Mouse (Mus musculus): ENCODE data around the gene Ralgapa2.
"Not testable (repeated sequence)": the region's sequence is repeated elsewhere in the genome, so short reads cannot be mapped to it uniquely, and the experiment has no call there.

Gene Ralgapa2

GRCm38 (mm10) chr2:146498298-146498697 is 13.8 kb downstream of the Ralgapa2 start:
- no peak for DNase-seq (ENCODE audit: low spot score)

- no peak for DNase-seq (ENCODE audit: low spot score)
Observed at GRCm38 (mm10) chr2:146496995-146497394, 15.1 kb downstream of the Ralgapa2 start.

GRCm38 (mm10) chr2:146495781-146496180 is 16.4 kb downstream of the Ralgapa2 start:
- no peak for DNase-seq (ENCODE audit: low spot score)

GRCm38 (mm10) chr2:146493354-146493946 is 18.7 kb downstream of the Ralgapa2 start:
- no peak for DNase-seq (ENCODE audit: low spot score)

- DNase-seq (ENCODE audit: low spot score), result no peak
Observed at GRCm38 (mm10) chr2:146491830-146492610, 20.1 kb downstream of the Ralgapa2 start.

GRCm38 (mm10) chr2:146490926-146491325 is 21.2 kb downstream of the Ralgapa2 start:
- no peak for DNase-seq (ENCODE audit: low spot score)

- DNase-seq (ENCODE audit: low spot score), result no peak
Observed at GRCm38 (mm10) chr2:146488291-146488690, 23.9 kb downstream of the Ralgapa2 start.

GRCm38 (mm10) chr2:146482859-146483258 is 29.3 kb downstream of the Ralgapa2 start:
- no peak for DNase-seq (ENCODE audit: low spot score)

- DNase-seq (ENCODE audit: low spot score), result no peak
Observed at GRCm38 (mm10) chr2:146477491-146477890, 34.7 kb downstream of the Ralgapa2 start.

GRCm38 (mm10) chr2:146476428-146476972 is 35.6 kb downstream of the Ralgapa2 start:
- no peak for DNase-seq (ENCODE audit: low spot score)

GRCm38 (mm10) chr2:146476001-146476400 is 36.1 kb downstream of the Ralgapa2 start:
- DNase-seq (ENCODE audit: low spot score), result no peak

GRCm38 (mm10) chr2:146470947-146471346 is 41.2 kb downstream of the Ralgapa2 start:
- peak; percentile 27 for DNase-seq (ENCODE audit: low spot score)

- DNase-seq (ENCODE audit: low spot score), result no peak
Observed at GRCm38 (mm10) chr2:146469707-146470420, 42.3 kb downstream of the Ralgapa2 start.

- DNase-seq (ENCODE audit: low spot score), result no peak
Observed at GRCm38 (mm10) chr2:146468898-146469297, 43.2 kb downstream of the Ralgapa2 start.

GRCm38 (mm10) chr2:146468016-146468415 is 44.1 kb downstream of the Ralgapa2 start:
- no peak for DNase-seq (ENCODE audit: low spot score)

- not testable (repeated sequence) for DNase-seq (ENCODE audit: low spot score)
Observed at GRCm38 (mm10) chr2:146466811-146467210, 45.3 kb downstream of the Ralgapa2 start.

GRCm38 (mm10) chr2:146457494-146457893 is 54.6 kb downstream of the Ralgapa2 start:
- no peak for DNase-seq (ENCODE audit: low spot score)

- no peak for DNase-seq (ENCODE audit: low spot score)
Observed at GRCm38 (mm10) chr2:146456612-146457011, 55.5 kb downstream of the Ralgapa2 start.

- no peak for DNase-seq (ENCODE audit: low spot score)
Observed at GRCm38 (mm10) chr2:146456062-146456461, 56.1 kb downstream of the Ralgapa2 start.

GRCm38 (mm10) chr2:146444009-146444408 is 68.1 kb downstream of the Ralgapa2 start:
- no peak for DNase-seq (ENCODE audit: low spot score)

GRCm38 (mm10) chr2:146443291-146443875 is 68.8 kb downstream of the Ralgapa2 start:
- DNase-seq (ENCODE audit: low spot score), result no peak

GRCm38 (mm10) chr2:146441711-146442110 is 70.4 kb downstream of the Ralgapa2 start:
- DNase-seq (ENCODE audit: low spot score), result no peak

Measured in spleen, adult 12 weeks (tissue).